Mouse (Mus musculus): ENCODE results near the gene Apba1.
A peak's percentile ranks its signal among the peaks of the same experiment; 100 is the strongest.

Apba1 gene

GRCm38 (mm10) chr19:23886169-23886568, 127.5 kb downstream of the Apba1 start:
- DNase-seq = no peak

- DNase-seq = no peak
Observed at GRCm38 (mm10) chr19:23891421-23891820, 132.7 kb downstream of the Apba1 start.

- DNase-seq = no peak
Observed at GRCm38 (mm10) chr19:23892633-23893032, 133.9 kb downstream of the Apba1 start.

DNA sequence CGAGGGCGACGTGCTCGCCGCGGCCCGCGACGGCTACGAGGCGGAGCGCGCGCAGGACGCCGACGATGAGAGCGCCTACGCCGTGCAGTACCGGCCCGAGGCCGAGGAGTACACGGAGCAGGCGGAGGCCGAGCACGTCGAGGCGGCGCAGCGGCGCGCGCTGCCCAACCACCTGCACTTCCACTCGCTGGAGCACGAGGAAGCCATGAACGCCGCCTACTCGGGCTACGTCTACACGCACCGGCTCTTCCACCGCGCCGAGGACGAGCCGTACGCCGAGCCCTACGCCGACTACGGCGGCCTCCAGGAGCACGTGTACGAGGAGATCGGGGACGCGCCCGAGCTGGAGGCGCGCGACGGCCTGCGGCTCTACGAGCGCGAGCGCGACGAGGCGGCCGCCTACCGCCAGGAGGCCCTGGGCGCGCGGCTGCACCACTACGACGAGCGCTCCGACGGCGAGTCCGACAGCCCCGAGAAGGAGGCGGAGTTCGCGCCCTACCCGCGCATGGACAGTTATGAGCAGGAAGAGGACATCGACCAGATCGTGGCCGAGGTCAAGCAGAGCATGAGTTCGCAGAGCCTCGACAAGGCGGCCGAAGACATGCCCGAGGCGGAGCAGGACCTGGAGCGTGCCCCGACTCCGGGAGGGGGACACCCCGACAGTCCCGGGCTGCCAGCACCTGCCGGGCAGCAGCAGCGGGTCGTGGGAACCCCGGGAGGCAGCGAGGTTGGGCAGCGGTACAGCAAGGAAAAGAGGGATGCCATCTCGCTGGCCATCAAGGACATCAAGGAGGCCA, 134.6 kb downstream of the Apba1 start:
- peak; percentile 69 to 81 for DNase-seq

GRCm38 (mm10) chr19:23893946-23894345, 135.3 kb downstream of the Apba1 start:
- no peak for DNase-seq

GRCm38 (mm10) chr19:23894822-23895221, 136.1 kb downstream of the Apba1 start:
- DNase-seq = no peak

DNA sequence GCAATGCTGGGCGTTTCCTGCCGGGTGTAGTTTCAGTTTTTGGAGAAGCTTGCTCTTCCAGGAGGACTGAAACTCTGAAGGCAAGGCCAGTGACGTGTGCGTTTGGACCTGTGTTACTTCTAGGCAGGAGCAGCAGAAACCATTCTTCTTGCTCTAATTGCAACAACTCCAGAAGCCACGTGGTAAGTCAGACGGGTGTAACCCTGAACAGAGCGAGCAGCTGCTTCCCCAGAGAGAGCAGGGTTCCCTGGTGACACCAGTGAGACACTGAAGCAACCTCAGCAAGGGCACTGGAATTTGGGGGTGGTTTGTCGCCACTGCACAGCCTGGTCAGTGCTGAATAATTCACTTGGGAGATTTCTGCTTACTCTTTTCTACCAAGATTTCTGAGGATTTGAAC, 138.2 kb downstream of the Apba1 start:
- no peak for DNase-seq

GRCm38 (mm10) chr19:23898501-23898900, 139.8 kb downstream of the Apba1 start:
- no peak for DNase-seq

- DNase-seq = peak; percentile 45 to 58
Observed at GRCm38 (mm10) chr19:23901177-23901576, 142.5 kb downstream of the Apba1 start.

- no peak for DNase-seq
Observed at GRCm38 (mm10) chr19:23901768-23902167, 143.1 kb downstream of the Apba1 start.

DNA sequence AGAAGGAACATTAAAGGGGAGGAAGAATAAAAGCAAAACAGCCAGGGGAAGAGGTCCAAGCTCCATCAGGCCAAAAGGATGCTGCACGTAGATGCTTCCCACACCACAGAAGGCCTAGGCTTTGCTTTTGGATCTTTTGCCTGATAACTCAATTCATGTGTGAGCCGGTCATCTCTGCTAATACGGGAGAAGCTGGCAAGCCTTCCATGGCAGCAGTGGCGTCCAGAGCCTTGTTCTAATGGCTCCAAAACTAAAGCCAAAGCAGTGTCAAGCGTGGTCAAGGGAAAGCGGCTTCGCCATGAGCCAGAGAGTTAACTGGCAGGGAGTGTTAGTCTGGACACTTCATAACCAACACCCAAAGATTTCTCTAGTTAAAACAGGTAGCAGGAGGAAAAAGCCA, 144.4 kb downstream of the Apba1 start:
- DNase-seq = no peak

DNA sequence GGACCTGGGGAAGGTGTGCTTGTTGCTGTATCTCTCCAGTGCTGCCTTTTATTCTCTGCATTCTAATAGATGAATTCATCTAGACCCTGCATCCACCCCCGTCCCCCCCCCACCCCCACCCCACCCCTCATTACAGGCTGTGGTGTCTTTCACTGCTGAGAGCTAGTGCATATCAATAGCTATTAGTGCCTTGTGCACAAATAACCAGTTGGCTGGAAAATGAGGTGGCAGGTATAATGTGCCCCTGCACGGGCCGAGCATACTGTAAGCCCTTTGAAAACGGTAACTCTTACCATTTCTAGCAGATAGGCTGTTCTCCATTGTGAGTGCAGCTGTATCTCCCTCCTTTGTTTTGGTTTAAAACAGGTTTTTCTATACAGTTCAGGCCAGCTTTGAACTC, 146.2 kb downstream of the Apba1 start:
- DNase-seq = no peak

GRCm38 (mm10) chr19:23905772-23906171, 147.1 kb downstream of the Apba1 start:
- no peak for DNase-seq

GRCm38 (mm10) chr19:23910345-23910744, 151.7 kb downstream of the Apba1 start:
- no peak for DNase-seq

DNA sequence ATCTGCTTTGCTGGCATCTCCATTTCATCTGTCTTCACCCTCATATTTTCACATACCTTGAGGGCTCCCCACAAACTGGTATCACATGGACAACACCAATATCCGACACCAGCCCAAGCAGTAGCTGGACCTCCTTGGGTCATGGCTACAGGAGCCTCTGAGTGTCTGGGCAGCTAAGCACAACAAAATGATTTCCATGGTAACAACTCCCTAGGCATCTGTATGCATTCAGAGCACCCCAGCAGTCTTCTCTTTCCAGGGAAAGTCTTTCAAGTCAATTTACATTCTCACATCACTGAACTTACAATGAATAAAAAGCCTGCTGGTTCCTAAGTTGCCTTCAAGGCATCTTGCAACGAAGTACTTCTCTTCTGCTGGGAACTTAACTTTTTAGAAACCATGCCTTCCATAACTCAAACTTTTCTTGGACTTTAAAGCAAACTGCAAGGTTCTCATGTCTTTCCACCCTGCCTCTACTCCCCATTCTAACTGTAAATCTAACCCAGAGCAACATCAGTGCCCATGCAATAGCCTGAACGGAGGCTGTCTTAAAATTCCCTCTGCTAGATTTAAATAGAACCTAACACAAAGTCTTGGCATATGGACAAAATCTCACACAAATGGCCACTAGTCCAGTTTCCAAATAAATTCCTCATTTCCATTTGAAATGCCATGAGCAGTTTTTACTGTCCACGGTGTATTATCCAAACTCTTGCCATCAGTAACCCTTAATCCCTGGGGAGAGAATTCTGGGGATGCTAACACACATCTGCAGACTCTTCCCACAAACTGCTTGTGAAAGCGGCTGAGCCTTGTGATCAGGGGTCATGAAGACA, 160.9 kb downstream of the Apba1 start:
- no peak for DNase-seq

DNA sequence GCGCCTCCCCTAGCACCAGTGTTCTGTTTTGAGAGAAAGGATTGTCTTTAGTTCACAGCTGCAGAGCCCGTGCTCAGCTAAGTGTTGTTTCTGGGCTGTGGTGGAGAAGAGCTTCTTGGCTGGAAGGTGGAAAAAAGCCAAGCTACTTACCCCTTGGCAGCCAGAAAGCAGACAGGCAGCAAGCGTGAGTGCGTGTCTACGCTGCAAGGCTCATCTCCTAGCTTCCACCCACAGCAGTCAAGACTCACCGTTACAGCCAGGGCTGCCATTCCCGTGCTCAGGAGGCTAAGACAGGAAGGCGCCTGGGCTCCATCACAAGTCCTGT, 161.5 kb downstream of the Apba1 start:
- DNase-seq = no peak

GRCm38 (mm10) chr19:23922601-23923000, 163.9 kb downstream of the Apba1 start:
- DNase-seq = no peak

GRCm38 (mm10) chr19:23924057-23924456, 165.4 kb downstream of the Apba1 start:
- no peak for DNase-seq

DNA sequence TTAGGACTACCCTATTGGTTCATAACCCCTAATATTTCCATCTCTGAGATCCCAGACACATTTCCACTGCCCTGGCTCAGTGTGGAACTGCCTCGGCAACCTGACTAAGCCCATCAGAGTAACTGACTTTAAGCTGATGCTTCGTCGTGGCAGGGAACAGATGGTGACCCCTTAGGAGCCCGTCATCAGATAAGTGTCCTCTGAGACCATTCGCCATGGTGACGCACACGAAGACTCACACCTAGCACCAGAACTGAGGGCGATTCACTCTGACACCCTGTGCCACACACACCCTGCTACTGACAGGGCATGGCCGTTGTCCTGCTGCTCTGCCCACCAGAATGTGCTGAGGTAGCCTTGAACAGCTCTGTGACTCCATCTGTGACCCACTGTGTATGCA, 166.1 kb downstream of the Apba1 start:
- DNase-seq = no peak

GRCm38 (mm10) chr19:23925541-23925940, 166.9 kb downstream of the Apba1 start:
- DNase-seq = no peak

- DNase-seq = no peak
Observed at GRCm38 (mm10) chr19:23930826-23931225, 172.1 kb downstream of the Apba1 start.

DNA sequence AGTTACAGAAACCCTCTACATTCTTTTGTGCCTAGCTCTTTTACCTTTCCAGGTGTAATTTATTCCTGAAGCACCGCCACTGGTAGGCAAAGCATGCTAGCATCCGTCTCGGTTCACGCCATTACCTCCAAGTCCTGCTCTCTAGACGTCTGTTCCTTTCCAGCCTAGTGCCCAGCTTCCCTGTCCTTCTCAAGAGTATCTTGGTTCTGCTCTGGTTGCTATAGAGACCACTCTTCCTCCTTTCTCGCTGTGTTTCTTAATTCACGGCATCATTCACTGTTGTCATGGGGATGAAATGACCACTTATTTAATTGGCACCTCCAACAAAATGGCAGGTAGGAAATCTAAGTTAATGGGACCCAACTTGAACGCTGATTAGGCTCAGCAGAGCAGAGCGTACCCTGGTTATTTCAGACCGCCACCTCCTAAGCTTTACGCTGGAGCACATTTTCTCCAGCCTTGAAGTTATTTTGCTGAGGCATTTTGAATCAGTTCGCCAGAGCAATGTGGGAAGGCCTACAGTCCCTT, 182.8 kb downstream of the Apba1 start:
- no peak for DNase-seq

DNA sequence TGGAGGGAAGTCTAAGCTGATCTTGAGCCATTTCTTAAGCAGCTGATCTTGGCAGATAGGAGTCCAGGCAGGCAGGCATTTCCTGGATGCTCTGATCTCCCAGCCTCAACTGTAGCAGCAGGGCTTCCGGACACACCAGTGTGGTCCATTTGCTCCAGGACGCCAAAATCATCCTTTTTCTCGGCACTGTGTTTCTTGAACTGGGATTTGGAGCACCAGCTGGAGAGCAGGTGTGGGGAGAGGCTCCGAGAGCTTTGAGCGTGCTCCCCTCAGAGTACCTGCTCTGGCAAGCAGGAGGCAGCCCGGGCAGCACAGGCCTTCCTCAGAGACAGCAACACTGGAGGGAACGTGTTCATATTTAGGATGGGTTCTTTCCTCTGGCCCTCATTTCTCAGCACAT, 184.2 kb downstream of the Apba1 start:
- no peak for DNase-seq

All from lung, postnatal 4 days (tissue).